Mouse (Mus musculus): ENCODE data around the gene Lta.

The Lta gene

DNA sequence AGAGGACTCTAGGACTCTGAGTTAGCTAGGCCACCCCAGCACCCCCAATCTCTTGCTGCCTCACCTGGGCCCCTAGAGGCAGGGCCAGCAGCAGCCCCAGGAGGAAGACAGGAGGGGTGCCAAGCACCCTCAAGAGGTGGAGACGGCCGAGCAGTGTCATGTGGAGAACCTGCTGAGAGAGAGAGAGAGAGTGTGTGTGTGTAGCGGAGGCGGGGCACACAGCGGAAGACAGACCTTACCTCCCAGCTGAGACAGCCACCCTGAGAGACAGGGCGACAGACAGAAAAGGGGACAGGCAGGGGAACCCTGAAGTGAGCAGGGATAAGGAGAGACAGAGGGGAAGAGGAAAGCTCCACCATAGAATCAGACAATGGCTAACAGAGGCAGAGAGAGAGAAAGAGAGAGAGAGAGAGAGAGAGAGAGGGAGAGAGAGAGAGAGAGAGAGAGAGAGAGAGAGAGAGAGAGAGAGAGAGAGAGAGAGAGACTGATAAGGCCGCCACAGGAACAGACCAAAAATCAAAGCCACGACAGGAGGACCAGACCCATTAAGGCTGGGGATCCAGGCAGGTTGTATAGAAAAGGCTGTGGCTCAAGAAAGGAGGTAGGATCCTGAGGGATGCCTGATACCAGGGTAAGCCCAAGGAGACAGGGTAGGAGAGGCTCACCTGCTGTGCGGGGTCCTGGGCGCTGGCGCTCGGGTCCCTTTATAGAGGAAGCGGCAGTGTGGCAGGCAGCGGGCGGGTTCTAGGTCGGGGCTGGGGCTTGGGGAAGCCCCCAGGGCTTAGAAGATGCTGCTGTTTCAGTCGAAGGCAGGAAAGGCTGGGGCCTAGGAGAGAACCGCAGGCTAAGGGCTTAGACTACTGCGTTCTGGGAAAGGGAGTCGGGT, at the start of gene Lta:
Gene Lta, minus strand, starts transcription at position 858 of the 886 bp plus-strand sequence.
- DNase-seq (ENCODE audit: low spot score): no peak

- DNase-seq (ENCODE audit: low spot score): peak; percentile 81
These were observed 49.3 kb upstream of the Lta start for GRCm38 (mm10) chr17:35254241-35255098.

- DNase-seq (ENCODE audit: low spot score): no peak
These were observed 48.3 kb upstream of the Lta start for GRCm38 (mm10) chr17:35253293-35254093.

GRCm38 (mm10) chr17:35252619-35253292, 47.6 kb upstream of the Lta start:
- no peak for DNase-seq (ENCODE audit: low spot score)

DNA sequence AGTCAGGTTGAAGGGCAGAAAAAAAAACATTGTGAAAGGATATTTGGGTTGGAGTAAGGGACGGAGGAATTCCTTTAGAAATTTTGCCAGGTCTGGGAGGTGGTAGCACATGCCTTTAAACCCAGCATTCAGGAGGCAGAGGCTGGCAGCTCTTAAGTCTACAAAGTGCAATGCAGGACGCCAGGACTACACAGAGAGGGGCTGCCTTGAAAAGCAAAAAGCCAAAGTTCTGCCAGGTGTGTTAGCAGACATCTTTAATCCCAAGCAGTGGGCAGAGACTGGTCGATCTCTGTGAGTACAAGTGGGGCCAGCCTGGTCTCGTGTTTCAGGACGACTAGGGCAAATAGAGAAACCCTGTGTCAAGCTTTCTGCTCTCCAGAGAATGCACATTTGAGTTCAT, 46.8 kb upstream of the Lta start:
- DNase-seq (ENCODE audit: low spot score): no peak

GRCm38 (mm10) chr17:35251162-35251719, 46.1 kb upstream of the Lta start:
- DNase-seq (ENCODE audit: low spot score): no peak

GRCm38 (mm10) chr17:35250348-35251120, 45.4 kb upstream of the Lta start:
- no peak for DNase-seq (ENCODE audit: low spot score)

DNA sequence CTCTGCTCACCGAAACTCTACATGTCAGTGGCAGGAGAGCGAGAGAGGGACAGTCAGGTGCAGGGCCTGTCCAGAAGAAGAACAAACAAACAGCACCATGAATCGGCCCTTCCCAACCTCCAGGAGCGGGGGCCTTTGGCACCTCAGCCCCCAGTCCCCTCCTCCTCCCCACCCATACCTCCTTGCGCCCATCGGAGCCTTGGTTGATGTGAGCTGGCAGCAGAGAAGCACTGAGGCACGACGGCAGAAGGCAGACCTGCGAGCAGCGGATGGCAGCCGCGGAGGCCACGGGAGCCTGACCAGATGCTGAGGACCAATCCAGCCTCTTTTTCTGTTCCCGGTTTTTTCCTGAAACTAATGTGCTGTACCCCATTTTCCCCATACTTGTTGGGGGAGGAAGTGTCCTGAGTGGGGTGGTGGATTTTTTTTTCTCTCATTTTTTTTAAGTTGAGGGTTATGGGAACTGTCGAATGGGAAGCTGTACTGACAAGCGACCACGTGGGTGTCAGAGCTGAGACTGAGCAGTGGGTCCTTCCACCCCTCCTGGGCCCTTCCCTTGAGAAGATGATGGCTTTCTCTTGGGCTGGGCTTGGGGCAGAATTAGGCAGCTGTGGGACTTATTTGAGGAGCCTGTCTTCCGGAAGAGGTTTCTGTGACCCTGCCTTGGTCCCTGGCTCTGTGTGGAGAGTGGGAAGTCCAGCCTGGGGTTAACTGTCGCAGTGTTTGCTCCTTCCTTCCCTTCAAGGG, 44.5 kb upstream of the Lta start:
- no peak for DNase-seq (ENCODE audit: low spot score)

- DNase-seq (ENCODE audit: low spot score): no peak
These were observed 43.8 kb upstream of the Lta start for GRCm38 (mm10) chr17:35248986-35249385.

- no peak for DNase-seq (ENCODE audit: low spot score)
These were observed 42.0 kb upstream of the Lta start for GRCm38 (mm10) chr17:35247144-35247543.

- no peak for DNase-seq (ENCODE audit: low spot score)
These were observed 40.8 kb upstream of the Lta start for GRCm38 (mm10) chr17:35245731-35246623.

- DNase-seq (ENCODE audit: low spot score): no peak
These were observed 39.8 kb upstream of the Lta start for GRCm38 (mm10) chr17:35244999-35245398.

GRCm38 (mm10) chr17:35243086-35243485, 37.9 kb upstream of the Lta start:
- peak; percentile 73 for DNase-seq (ENCODE audit: low spot score)

GRCm38 (mm10) chr17:35242015-35242941, 37.1 kb upstream of the Lta start:
- peak; percentile 83 for DNase-seq (ENCODE audit: low spot score)

- DNase-seq (ENCODE audit: low spot score): peak; percentile 95
These were observed 36.3 kb upstream of the Lta start, which contains the start of gene Ddx39b for GRCm38 (mm10) chr17:35241305-35242014. TSS of gene Ddx39b (plus strand) at chr17:35241746.

DNA sequence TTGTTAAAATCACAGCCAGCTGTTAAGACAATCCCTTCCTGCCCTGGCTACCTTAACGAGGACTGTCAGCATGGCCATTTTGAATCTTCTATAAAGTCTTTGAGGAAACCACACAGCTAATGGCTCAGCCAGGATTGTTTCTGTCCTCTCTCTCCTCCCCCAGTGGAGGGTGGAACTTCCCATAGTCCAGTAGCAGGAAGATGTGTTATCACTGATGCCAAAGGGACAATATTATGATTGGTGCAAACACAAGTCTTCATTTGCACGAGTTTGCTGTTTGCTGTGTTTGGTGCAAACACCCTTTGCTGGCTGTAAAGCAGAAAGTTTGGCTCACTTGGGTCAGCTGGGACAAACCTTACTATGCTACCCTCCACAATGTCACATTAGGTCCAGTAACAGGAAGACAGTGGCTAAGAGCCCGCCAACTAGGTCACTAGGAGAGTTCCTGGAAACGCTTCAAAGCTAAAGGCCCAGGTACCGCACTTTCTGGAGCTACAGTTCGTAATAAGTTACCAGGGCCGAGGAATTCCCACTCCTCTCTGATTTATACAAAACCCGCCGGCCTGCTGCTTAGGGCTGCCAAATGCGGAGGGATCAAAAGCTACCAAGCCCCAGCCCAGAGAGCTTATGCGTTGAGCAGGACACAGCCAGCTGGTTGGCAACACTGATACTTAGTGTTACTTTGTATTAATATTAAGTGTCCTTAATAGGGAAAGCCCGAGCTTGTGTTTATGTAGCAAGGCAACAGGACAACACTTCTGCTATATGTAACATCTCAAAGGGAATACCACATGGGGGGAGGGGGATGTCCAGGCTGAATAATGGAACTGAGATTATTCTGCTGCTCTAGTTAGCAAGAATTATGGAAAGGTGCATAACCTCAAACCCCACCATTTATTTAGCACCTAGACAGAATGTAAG, 35.5 kb upstream of the Lta start:
- DNase-seq (ENCODE audit: low spot score): no peak
